Mouse (Mus musculus): ENCODE results near the gene Celsr1.

- peak; percentile 98 for TF ChIP-seq CTCF (IDR thresholded peaks at IDR 0.05; ENCODE audit: low read depth)
- no peak for TF ChIP-seq EP300 (IDR thresholded peaks at IDR 0.05; ENCODE audit: low read depth)
Observed at GRCm38 (mm10) chr15:86038802-86039201, 5.2 kb upstream of the Celsr1 start.

Data from heart, postnatal 0 days (tissue).